Mouse (Mus musculus): ENCODE data around the gene Atp2a3.

- no peak for TF ChIP-seq CTCF (IDR thresholded peaks at IDR 0.05; ENCODE audit: low read depth, low read length)
- no peak for TF ChIP-seq POLR2A (IDR thresholded peaks at IDR 0.05; ENCODE audit: insufficient read depth, low read length)
Observed at GRCm38 (mm10) chr11:72998771-72999170, 37.8 kb downstream of the Atp2a3 start, which contains the start of gene P2rx1.
